Mouse (Mus musculus): ENCODE measurements around the gene Pkib.

Pkib gene

DNA sequence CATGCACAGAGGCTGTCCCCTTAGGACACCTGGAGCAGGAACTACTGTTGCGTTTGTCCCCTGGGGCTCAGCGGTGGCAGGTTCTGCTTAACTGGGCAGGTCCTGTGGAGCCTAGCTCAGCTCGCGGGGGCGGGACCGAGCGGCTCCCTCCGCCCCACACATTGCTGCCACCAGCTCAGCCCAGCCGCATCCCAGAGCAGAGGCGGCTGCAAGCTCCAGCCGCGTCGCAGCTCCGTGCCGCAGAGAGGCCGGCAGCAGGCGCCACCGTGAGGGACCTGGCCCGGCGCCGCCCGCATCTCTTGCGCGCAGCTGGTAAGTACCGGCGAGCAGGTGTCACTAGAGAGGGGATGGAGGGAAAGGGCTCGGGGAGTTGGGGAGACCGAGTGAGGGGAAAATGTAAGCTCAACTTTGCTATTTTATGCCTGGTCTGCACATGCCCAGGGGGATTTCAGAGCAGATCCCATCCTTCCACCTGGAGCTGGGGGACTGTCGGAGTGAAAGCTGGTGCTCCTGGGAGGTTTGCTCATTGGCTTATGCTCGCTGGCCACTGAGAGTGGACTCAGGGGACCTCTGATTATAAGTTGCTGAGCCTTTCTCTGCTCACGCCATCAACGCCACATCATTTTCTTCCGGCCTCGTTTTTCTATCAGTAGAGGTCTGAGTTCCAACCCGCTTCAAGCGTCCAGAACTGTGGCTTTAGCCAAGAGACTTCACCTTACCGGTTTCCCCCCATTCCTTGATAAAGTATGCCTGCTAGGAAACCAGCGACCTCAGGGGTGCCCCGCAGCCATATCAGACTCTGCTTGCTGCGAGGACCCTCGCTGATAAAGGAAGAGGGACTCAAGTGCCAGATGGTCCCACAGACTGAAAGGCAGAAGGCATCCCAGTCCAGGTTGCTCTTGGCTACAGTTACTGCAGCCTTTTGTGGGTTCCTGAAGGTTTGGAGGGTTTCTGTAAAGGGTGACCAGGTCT is at the start of gene Pkib:
Gene Pkib, plus strand, starts transcription at position 86 of the 972 bp plus-strand sequence.
- peak; percentile 85 to 87 for DNase-seq

DNA sequence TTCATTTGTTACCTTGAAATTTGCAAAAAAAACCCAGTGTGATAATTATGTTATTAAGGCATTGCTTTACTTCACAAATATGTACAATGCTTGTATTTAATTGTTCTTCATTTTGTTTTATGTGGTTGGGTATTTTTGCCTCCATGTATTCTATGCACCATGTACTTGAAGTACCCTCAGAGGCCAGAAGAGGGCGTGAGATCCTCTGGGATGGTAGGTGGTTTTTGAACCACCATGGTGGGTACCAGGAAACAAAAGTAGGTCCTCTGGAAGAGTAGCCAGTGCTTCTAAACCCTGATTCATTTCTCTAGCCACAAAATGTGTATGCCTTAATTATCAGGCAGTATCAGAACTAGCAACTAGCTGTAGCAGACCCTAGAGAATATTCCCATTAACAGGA is 47.9 kb upstream of the Pkib start:
- DNase-seq, result peak; percentile 14 to 34

DNA sequence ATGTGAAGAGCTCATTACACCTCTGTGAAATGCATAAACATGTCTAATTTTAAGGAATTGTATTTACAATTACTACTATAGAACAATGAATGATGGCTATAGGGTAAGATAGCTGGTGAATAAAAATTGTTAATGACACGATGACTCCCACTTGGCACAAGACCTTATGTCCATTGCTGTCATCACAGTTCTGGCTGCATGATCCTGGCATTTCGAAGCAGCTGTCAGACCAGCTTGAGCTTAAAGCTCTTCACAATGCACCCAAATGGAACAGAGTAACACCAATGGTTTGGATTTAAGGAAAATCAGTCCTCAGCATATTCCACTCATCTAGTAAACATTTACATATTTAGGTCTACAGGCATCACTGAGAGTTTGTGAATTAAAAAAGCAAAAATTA is 37.5 kb upstream of the Pkib start:
- peak; percentile 48 to 52 for DNase-seq

DNA sequence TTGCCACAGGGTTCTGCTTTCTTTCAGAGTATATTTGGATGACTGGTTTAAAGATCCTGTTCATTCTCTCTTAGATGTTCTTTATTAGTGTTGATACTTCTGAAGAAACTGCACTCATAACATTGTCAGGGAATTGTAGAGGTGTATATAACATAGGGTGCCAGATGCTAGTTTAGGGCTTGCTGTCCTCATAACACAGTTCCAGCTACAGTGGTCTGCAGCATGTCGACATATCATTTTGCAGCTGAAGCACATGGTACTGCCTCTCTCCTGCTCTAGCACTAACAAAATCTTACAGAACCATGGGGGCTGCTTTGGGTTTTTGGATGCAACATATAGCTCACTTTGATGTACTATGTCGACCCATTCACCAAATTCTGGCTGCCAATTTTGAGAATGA is 34.6 kb upstream of the Pkib start:
- DNase-seq, result no peak

DNA sequence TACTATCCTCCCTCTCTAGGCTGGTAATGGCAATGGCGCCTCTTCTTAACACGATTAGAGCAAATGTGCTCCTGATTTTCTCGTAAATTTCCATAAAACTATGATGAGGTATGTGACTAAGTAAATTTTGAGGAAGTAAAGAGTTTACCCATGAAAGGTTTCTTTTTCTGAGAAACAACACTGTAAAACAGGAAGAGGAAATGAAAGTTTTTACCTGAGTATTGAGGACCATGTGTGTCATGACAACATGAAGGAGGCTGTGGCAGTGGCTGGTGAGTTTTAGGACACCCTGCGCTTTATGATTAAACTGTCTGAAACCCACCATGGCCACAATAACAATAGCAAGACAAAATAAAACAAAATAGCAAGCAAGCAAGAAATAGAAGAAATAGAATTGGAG is 28.8 kb upstream of the Pkib start:
- DNase-seq, result no peak

DNA sequence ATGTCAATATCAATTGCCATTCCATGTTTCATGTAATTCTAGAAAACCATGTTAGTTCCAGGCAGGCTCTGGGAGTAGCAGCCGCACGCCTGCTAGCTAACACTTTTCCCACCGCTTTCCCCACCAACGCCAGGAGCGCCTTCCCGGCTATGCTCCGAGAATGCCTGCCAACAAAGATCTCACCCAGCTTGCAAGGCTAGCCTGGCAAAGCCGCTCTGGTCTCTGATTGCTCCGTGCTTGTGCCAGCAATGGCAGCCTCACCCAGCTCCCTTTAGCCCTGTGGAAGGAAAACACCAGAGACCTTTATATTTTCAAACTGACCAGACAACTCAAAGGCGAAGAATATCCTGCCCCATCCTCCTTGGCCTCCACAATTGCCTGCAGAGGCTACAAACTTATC is 8.5 kb upstream of the Pkib start:
- DNase-seq, result peak; percentile 88 to 90

DNA sequence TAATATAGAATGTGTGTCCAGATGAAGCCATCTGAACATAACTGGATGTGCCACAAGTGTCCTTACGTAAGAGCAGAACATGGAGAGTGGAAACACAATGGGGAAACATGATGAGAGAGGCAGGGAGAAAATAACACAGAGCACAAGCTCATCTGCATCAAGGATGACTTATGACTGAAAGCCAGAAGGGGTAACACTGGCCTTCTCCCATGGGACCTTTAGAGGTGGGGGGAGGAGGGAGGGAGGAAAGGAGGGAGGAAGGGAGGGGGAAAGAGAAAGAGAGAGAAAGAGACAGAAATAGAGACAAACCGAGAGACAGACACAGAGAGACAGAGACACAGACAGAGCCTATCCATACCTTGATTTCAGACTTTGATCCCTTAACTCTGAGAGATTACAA is 4.0 kb upstream of the Pkib start:
- no peak for DNase-seq

DNA sequence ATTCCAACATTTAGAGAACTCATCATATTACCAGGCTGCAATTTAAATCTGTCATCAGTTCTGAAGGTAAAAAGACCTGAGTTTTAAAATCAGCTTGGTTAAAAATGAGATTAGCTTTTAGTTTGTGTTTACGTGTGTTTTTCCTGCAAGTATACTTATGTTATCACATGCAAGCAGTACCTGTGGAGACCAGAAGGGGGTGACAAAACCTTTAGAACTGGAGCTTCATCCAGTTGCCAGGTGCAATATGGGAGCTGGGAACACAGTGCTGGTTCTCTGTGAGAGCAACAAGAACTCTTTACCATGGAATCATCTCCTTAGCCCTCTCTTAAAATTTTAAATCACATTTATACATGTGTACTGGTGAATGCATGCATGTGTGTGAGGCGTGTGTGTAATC is 1.2 kb upstream of the Pkib start:
- peak; percentile 26 to 43 for DNase-seq

DNA sequence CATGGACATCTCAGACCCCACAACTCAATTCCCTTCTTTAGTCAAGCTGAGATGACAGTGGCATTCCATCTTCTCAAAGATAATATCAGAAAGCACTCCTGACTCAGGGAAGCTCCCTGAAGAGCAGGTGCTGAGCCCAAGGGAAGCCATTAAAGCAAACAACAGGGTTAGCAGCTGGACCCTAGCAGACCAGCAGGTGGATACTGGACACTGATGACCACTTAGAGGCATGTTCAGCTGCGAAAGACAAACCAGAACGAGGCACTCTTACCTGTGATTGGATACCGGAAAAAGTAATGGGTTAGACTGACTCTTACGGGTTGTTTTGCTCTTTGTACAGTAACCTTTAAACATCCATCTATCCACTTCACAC is 1.1 kb downstream of the Pkib start:
- peak in 1 of 2 experiments; percentile 49 for DNase-seq

DNA sequence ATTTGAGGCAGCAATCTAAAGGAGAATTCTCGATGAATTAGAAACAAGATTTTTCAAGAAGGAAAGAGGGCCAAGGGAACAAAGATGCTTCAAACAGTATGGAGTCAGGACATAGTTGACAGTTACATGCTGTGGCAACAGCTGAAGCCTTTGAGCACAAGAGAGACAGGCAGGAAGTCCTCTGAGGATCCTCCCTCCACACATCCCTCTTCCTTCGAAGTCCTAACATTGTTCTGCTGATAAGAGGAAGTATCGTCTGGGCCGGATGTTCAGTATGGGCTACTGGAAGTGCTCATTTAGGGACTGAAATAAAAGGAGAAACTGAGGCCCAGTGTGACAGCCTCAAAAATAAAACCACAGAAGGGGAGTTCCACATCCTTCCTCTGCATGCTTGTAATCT is 5.2 kb downstream of the Pkib start:
- DNase-seq, result peak in 1 of 2 experiments; percentile 14

DNA sequence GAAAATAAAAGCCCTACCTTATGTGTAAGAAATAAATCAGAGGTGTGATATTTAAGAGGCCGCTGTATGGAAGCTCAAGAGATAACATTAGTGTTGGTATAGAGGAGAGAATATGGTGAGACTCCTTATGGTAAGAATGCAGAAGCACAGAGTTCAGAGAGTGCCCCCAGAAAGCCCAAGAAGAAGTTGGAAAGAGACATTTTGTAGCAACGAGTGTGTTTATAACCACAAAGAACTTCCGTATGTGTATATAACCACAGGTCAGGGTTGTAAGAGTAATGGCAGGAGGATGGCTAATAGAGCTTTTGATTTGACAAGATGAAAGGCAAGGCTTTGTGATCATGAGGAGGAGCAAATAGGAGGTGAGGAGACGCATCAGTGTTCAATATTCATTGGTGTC is 6.5 kb downstream of the Pkib start:
- no peak for DNase-seq

DNA sequence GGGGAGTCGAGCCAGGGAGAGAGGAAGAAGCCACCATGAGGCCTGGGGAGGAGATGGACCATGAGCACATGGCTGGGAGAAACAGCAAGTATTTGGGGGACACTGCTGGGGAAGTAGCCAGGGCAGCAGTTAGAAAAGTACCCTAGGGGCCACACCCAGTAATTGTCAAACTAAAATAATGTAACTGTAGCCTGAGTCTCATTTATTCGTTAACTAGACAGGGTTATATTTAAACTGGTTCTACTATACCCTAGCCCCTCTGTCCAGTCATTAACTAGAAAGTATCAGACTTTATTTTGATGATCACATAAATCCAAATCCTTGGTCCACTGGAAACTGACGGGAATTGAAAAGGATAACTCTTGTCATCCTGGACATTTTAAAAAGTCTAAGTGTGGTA is 7.8 kb downstream of the Pkib start:
- DNase-seq, result no peak

DNA sequence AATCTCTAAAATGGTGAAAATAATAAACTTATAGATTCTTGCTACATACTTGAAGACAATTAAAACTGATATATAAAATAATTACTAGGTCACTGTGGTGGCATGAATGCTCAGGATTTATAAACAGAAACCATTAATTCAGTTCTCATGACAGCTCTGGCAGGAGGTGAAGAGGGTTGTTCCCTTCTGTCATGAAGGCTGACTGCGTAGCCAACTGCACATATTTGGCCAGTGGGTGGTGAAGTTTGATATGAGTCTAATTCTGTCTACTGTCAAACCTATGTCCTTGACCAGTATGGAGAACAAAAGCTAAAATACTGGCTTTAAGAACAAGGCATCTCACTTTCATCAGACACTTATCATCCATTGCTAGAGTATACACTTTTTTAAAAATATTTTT is 21.5 kb downstream of the Pkib start:
- peak; percentile 39 to 50 for DNase-seq

DNA sequence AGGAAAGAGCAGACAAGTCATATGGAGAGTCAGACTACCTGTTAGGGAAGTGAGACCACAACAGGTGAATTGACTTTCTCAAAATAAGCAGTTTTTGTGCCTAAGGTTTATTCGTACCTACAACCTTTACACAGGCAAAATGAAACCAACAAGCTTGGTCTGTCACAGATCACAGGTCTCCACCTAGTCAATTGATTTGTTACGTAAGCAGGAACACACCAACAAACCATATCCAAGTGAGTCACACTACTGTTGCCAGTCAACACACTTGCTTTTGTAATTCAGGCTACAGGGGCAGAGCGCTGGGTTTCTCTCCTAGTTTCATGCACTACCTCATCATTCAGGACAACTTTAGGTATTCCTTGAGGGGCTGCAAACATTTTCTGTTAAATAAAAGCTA is 28.7 kb downstream of the Pkib start:
- no peak for DNase-seq

DNA sequence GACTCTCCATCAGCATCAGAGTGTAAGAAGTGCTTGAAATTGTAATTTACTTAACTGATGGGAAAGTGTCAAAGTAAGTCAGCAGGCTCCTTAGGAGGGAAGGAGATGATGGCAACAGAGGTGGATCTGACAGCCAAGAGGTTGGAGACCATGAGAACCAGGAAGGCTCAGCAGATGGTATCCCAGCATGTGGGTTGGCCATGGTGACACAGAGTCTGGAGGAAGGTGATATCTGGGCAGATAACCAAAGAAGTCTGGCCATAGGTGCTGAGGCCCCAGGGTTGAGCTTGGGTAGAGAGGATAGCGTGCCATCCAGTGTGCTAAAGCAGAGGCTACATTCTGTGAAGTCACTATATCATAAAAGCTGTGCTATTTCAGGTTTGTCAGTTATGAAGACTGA is 32.0 kb downstream of the Pkib start:
- peak; percentile 97 to 98 for DNase-seq

DNA sequence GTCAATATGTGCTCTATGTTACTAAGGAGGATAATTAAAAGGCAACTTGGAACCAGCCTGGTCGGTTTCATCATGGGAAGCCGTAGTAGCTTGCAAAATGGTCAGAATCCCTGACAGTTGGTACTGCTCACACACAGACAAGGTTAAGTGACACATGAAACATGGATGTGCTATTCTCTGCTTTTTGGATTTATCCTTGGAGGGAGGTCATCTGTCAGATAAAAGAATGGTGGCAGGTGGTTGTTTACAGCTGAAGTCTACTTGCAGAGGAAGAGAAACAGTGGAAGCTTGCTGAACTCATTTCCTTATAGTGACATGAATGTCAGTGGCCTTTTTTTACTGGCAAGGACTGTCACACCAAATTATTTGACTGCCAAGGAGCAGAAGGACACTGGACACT is 32.5 kb downstream of the Pkib start:
- DNase-seq, result peak; percentile 16 to 39

DNA sequence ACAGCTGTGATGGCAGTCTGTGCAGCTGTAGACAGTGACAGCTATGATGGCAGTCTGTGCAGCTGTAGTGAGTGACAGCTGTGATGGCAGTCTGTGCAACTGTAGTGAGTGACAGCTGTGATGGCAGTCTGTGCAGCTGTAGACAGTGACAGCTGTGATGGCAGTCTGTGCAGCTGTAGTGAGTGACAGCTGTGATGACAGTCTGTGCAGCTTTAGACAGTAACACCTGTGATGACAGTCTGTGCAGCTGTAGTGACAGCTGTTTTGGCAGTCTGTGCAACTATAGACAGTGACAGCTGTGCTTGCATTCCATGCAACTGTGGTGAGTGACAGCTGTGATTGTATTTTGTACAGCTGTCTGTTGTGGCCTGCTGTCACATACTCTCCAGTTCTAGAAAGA is 44.0 kb downstream of the Pkib start:
- no peak for DNase-seq

DNA sequence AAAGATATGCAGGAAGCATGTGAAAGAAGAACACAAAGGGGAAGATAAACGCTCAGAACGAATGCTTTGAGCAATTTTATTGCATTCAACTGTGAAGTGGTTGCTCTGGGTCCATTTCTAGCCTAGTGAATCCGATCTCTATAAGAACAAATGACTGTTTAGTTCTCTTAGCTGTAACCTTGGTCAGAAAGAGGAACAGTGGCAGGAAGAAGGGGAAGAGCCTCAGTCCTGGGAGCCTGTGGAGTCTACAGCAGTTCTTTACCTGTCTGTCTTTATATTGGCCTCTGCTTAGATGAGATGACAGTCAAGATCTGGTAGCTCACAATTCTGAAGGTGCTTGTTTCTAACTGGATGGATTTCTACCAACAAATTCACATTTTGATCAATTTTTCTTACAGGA is 56.2 kb downstream of the Pkib start:
- no peak for DNase-seq

DNA sequence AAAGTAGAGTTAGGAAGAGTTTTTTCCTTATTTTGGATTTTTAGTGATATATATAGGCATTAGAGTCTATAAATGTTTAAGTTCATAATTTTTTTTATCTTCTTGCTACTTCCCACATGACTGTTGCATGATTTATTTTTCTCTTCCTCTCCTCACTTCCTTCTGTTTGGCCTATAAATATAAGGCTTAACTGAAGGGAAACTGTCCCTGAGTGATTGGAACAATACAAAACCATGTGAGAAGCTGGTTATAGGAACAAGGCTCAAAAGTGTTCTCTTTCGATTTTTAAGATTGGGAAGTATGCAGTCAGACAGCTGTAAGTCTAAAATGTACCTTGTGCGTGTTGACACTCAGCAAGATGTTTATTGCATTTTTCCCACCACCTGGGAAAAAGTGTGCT is 58.4 kb downstream of the Pkib start:
- DNase-seq, result no peak

DNA sequence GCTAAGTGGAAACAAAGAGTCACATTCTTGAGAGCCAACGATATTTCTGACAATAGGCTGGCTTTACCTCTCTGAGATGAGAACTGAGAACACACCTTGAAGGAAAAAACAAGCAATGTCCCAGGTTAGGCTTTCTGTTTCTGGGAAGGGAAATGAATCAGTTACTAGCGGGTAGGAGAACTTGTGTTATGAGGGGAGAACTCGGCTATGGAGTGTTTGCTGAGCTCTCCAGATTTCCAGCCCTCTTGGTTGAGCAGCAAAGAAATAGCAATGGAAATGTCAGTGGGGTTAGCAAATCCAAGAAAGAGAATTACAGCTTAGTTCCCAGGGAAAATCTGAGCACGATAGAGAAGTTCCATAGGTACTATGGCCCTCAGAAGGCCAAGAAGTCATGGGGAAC is 70.5 kb downstream of the Pkib start:
- no peak for DNase-seq

DNA sequence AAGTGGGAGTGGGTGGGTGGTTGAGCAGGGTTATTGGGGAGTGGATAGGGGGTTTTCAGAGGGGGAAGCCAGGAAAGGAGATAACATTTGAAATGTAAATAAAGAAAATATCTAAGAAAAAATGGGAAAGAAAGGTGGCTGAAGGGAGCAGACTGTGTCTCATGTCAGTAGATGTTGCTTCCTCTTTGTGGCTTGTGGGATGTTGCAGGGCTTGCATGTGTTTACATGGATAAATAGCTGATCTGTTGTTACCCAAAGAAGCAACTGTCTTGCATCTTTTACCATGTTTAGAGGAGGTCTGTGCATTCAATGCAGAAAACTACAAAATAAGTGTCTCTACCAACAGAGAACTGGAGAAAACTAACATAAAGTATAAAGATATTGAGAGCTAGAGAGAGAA is 89.3 kb downstream of the Pkib start:
- no peak for DNase-seq

DNA sequence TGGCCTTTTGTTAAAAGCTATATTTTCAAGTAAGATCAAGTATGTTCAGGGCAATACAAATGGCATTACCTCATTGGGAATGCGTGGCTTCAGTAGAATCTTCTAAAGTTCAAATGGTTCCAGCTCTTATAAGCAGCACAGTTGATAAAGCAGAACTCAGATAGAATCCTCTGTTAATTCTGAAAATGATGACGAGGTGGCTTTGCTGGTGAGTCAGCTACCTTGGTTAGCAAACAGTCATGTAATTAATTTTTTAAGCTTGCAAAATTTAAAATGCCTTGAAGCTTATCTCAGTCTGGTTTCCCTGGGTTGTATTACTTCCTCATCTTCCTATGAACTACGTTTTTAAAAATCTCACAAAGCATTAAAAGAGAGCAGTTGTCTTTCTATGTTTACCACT is 90.6 kb downstream of the Pkib start:
- DNase-seq, result no peak

DNA sequence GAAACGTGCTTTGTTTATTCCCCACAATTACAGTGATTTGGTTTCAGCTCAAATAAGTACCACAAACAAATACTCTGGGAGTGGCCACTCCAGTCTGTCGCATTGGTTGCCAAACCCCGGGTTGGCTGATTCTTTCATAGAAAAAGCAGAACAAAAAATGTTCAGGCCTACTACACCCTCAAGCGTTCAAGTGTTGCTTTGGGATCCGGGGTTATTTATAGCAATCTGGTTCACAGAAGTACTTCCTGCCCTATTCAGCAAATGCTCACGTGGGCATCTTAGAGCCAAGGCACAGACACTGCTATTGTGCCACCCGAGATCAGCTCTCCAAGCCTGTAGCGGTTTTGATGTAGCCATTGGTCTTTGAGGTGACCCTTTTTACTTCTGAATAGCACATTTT is 95.9 kb downstream of the Pkib start:
- no peak for DNase-seq

DNA sequence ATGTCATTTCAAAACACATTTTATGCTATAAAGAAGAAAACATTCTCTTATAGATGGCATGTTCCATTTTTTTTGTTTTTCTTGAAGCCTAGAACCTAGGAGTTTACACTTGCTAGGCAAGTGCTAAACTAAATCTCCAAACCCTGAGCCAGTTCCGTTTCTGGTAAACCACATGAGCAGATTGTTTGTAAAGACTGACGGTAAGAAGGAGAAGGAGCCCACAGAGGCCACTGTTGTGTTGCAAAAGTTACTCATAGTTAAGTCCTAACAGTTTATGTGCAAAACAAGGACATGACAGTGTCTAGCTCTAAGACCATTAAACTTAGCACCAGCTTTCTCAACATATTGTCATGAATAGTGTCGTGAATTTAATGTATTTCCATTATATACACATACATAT is 99.9 kb downstream of the Pkib start:
- DNase-seq, result no peak

DNA sequence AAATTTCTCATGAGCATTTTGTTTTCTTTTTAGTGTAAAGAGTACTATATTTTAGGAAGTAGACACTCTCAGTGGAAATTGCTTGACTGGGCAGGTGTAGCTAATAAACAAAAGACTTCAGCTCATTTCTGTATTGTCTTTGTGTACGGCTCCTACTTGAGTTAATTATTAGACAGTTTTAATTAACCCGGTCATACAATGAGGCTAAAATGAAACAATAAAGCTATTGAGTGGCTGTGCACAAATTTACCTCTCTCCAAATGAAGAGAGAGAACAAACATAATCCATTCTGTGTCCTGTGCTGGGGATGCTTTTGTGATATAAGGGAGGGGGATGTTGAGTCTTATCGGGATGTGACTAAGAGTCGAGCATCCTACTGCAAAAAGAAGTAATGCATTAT is 109.0 kb downstream of the Pkib start:
- no peak for DNase-seq

Data from cerebellum, postnatal 10 days (tissue).